Mouse (Mus musculus): Measurements from ENCODE around the gene Stac2. TPM values are rescaled to one million over a fixed set of nuclear protein-coding genes. Genes with fewer than 3 reads are reported as not detected.

Stac2 gene
- polyA plus RNA-seq, 1 experiment from 2014 or later = 4.3 TPM

DNA sequence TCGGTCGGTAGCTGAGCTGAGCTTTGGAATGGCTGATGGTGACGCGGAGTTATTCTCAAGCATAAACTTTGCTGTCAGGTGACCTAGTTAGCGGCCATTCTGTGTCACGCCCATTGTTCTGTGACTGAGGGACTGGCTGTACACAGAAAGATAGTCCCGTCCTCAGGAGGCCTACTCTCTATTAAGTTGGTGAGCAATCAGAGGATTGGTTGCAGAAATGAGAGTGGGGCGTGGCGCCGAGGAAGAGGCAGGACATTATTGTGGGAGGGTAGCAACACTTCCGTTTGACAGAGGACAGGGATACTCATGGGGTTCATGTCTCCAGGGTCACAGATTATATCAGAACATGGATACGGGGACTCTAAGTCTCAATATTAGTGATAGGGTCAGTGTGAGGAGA is 12.9 kb upstream of the Stac2 start:
- no peak overlapping the region for H3K9ac ChIP-seq
- H3K4me2 ChIP-seq = no peak overlapping the region
- H3K9me3 ChIP-seq (replicated peaks) = 0 out of 2 replicates have a peak, but pooled peaks cover 5% of the 10 kb centered on the region
- no peak for ATAC-seq (replicated peaks; ENCODE audit: low FRiP score)
- H3K4me1 ChIP-seq = no peaks in the 10 kb centered on the region
- WGBS = 92% methylated on average over 12 of the region's 12 CpGs
- no peaks in the 10 kb centered on the region for H3K36me3 ChIP-seq
- H3K4me3 ChIP-seq (replicated peaks) = no peak overlapping the region
- H3K27me3 ChIP-seq = no peaks in the 10 kb centered on the region
- H3K27ac ChIP-seq = no peak overlapping the region

DNA sequence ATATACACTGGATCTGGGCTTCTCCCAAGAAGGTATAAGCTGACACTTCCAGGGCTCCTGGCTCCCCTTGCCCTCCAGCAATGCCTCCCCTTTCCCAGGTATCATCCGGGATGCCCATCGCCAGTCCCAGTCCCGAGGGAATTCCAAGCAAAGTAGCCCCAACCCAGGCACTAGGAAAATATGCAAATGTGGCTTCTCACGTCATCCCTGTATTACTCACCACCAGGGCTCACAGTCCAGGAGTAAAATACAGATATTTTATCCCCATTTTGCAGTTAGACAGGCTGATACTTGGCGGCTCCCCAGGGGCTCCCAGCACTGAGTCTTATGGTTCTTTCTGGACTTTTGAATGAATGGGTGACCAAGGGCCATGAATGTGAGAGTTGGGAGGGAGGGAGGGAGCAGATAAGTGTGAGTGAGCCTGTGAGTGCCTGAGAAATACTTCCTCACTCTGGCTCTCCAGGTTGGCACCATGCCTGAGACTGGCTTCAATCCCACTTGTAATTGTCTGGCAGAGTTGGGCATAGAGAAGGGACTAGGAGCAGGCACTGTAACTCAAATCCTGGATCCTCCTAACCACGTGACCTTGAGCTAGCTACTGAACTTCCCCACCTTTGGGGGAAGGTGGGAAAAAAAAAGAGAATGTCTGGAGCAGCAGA is 8.8 kb upstream of the Stac2 start:
- Histone ChIP-seq H3K4me3 (replicated peaks) (no peak overlapping the region), H3K4me1 (peaks cover 9% of the 10 kb centered on the region), H3K27me3 (0 out of 2 replicates have a peak, but pooled peaks cover 2% of the 10 kb centered on the region), H3K9me3 (replicated peaks) (no peaks in the 10 kb centered on the region), H3K36me3 (no peaks in the 10 kb centered on the region), H3K4me2 (no peak overlapping the region), H3K27ac (no peak overlapping the region), H3K9ac (no peak overlapping the region)
- WGBS = 66% methylated on average over 6 of the region's 6 CpGs
- no peak for ATAC-seq (replicated peaks; ENCODE audit: low FRiP score)

DNA sequence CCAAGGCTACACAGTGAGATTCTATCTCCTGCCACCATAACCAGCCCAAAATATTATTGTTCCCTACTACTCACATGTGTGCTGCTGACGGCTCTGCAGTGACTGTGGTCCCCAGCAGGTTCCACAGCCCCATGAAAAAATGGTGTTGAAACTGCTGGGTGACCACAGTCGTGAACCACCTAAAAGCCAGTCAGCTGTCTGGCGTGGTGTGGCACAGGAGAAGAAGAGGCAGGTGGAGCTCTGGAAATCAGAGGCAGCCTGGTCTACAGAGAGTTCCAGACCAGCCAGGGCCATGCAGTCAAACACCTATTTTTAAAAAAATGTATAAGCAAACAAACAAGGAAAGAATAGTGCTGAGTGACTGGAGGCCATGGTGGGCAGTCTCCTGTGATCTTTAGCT is 8.2 kb upstream of the Stac2 start:
- H3K9me3 ChIP-seq (replicated peaks) = no peaks in the 10 kb centered on the region
- H3K36me3 ChIP-seq = no peaks in the 10 kb centered on the region
- WGBS = 72% methylated on average over 3 of the region's 3 CpGs
- 0 out of 2 replicates have a peak, but pooled peaks cover 5% of the 10 kb centered on the region for H3K27me3 ChIP-seq
- no peak overlapping the region for H3K27ac ChIP-seq
- no peak for ATAC-seq (replicated peaks; ENCODE audit: low FRiP score)
- peaks cover 11% of the 10 kb centered on the region for H3K4me1 ChIP-seq
- no peak overlapping the region for H3K9ac ChIP-seq
- H3K4me2 ChIP-seq = no peak overlapping the region
- H3K4me3 ChIP-seq (replicated peaks) = no peak overlapping the region

DNA sequence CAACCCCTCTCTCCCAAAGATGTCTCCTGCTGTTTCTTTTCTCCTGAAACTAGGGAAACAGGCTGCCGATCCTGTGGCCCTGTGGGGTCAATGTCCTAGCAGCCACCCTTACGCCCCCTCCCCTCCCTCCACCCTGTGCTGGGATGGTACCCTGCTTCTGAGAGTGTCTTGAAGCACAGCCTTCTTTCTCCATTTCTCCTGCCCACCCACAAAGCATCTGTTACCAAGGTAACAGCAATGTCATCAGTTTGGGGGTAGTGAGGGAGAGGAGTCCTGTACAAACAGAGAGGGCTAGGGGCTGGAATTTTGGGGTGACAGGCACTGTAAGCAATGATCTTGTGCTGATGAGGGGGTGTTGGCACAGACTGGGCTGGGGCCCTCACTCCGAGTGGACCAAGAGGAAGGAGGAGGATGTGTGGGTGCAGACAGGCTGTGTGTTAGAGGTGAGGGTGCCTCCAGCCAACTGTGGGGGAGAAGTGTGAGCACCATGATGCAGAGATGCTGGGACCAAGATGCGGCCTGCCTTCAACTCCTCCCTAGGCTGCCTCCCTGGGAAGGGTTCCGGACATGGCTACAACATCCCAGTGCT is 6.9 kb upstream of the Stac2 start:
- H3K4me2 ChIP-seq = no peak overlapping the region
- H3K4me3 ChIP-seq (replicated peaks) = no peak overlapping the region
- WGBS = 65% methylated on average over 5 of the region's 5 CpGs
- H3K9ac ChIP-seq = no peak overlapping the region
- no peak overlapping the region for H3K27ac ChIP-seq
- peaks cover 10% of the 10 kb centered on the region; the same call in 1 of the 2 replicates for H3K27me3 ChIP-seq
- no peaks in the 10 kb centered on the region for H3K9me3 ChIP-seq (replicated peaks)
- no peak for ATAC-seq (replicated peaks; ENCODE audit: low FRiP score)
- H3K4me1 ChIP-seq = peaks cover 11% of the 10 kb centered on the region
- H3K36me3 ChIP-seq = no peaks in the 10 kb centered on the region

DNA sequence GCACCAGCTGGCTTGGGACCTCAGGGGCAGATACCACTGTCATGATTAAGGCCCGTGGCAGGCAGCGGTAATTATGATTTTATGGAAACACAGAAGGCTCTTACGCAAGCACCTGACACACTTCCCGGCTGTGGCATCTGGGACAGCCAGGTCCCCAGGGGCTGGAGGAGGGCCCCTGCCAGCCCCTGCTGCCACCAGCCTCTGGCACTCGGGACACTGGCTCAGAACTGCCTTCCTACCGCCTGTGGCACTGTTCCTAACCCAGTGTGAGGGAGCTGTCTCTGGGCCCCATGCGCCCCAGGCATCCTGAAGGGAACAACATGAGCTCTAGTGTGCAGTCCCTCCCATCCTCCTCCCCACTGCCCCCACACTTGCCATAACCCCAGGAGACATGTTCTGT is 6.4 kb upstream of the Stac2 start:
- Histone ChIP-seq H3K4me2 (no peak overlapping the region), H3K9ac (no peak overlapping the region), H3K9me3 (replicated peaks) (no peaks in the 10 kb centered on the region), H3K36me3 (no peaks in the 10 kb centered on the region), H3K27ac (no peak overlapping the region), H3K27me3 (peaks cover 13% of the 10 kb centered on the region; the same call in 1 of the 2 replicates), H3K4me3 (replicated peaks) (no peak overlapping the region), H3K4me1 (peaks cover 11% of the 10 kb centered on the region)
- 63% methylated on average over 7 of the region's 7 CpGs for WGBS
- no peak for ATAC-seq (replicated peaks; ENCODE audit: low FRiP score)

DNA sequence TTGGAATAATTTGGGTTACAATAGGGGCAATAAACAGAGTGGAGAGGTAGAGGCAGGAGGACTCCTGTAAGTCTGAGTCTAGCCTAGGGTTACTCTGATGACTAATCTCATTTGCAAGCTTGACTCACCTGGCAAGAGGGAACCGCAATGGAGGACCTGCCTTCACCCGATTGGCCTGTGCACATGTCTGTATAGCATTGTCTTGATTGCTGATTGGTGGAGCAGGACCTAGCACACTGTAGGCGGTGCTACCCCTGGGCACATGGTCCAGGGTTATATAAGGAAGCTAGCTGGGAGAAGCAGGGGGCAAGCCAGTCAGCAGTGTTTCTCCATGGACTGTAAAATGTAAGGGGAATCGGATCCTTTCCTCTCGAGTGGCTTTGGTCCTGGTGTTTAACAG is 4.7 kb upstream of the Stac2 start:
- no peaks in the 10 kb centered on the region for H3K9me3 ChIP-seq (replicated peaks)
- no peaks in the 10 kb centered on the region for H3K36me3 ChIP-seq
- H3K4me2 ChIP-seq = no peak overlapping the region
- 79% methylated on average over 5 of the region's 5 CpGs for WGBS
- H3K9ac ChIP-seq = no peak overlapping the region
- H3K4me3 ChIP-seq (replicated peaks) = no peak overlapping the region
- ATAC-seq (replicated peaks; ENCODE audit: low FRiP score) = no peak
- peaks cover 22% of the 10 kb centered on the region for H3K4me1 ChIP-seq
- no peak overlapping the region for H3K27ac ChIP-seq
- peaks cover 22% of the 10 kb centered on the region for H3K27me3 ChIP-seq

DNA sequence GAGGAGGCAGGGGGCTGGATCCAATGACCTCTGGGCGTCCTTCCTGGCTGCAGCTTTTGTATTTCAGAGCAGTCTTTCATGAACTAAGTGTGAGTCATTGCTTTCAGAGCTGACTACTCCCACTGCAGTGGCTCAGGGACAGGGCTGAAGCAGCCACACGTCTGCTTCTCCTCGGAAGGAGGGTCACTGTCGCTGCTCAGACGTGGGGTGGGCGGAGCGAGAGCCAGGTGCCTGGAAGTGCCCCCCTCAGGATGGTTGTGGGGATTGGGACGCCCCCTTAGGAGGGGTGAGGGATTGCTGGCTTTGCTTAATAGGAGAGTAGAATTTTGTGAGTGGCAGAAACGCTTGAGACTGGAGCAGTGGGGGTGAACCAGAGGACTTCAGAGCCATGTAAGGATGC is 4.2 kb upstream of the Stac2 start:
- WGBS = 15% methylated on average over 9 of the region's 9 CpGs
- no peak overlapping the region for H3K9ac ChIP-seq
- no peaks in the 10 kb centered on the region for H3K36me3 ChIP-seq
- peaks cover 27% of the 10 kb centered on the region for H3K27me3 ChIP-seq
- 0 out of 2 replicates have a peak overlapping the region, but pooled peaks have one; percentile 22 for H3K27ac ChIP-seq
- H3K9me3 ChIP-seq (replicated peaks) = no peaks in the 10 kb centered on the region
- peak overlapping the region; percentile 29 for H3K4me2 ChIP-seq
- H3K4me1 ChIP-seq = peaks cover 27% of the 10 kb centered on the region
- ATAC-seq (replicated peaks; ENCODE audit: low FRiP score) = no peak
- no peak overlapping the region for H3K4me3 ChIP-seq (replicated peaks)

DNA sequence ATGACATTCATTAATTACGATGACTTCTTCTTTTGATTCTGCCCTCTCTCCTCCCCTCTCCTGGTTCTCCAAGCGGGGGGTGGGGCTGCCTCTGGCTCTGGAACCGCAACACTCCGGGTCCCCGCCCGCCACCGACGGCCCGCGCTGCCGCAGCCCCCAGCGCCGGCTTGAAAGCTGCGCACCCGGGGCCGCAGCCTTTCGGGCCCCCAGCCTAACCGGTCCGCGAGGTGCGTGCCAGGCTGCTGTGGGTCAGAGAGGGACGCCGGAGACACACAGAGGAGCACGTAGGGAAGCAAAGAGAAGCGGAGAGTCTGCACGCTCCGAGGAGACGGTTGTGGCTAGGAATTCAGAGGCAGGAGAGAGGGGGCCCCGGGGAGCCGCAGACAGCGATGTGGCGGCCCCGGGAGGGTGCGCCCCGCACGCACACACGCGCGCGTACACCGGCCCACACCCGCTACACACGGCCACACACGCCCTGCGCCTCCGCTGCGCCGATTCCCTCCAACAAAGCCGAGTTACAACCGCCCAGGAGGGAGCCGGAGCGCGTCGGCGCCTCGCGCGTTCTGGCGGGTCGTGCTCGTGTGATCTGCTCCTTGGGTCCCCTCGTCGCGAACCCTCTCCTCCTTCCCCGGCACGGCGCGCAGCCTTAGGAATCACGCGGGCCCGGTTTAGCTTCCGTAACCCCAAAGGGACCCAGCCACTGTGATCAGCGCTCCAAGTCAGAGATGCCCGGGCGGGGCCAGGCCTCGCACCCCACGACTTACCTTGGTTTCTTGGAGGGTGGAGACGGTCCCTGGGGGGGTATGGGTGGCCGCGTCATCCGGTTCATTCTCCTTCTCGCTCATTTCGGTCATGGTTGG is 903 bp downstream of the Stac2 start:
- Histone ChIP-seq H3K9me3 (replicated peaks) (no peaks in the 10 kb centered on the region), H3K4me2 (peak overlapping the region; percentile 82), H3K4me1 (peaks cover 53% of the 10 kb centered on the region), H3K36me3 (no peaks in the 10 kb centered on the region), H3K4me3 (replicated peaks) (peak overlapping the region; percentile 52), H3K27me3 (peaks cover 51% of the 10 kb centered on the region), H3K9ac (peak overlapping the region; percentile 45), H3K27ac (0 out of 2 replicates have a peak overlapping the region, but pooled peaks have one; percentile 29)
- 0 out of 2 replicates have a peak, but pooled peaks have one; percentile 23 for ATAC-seq (replicated peaks; ENCODE audit: low FRiP score)
- under 1% methylated on average over 81 of the region's 83 CpGs for WGBS

DNA sequence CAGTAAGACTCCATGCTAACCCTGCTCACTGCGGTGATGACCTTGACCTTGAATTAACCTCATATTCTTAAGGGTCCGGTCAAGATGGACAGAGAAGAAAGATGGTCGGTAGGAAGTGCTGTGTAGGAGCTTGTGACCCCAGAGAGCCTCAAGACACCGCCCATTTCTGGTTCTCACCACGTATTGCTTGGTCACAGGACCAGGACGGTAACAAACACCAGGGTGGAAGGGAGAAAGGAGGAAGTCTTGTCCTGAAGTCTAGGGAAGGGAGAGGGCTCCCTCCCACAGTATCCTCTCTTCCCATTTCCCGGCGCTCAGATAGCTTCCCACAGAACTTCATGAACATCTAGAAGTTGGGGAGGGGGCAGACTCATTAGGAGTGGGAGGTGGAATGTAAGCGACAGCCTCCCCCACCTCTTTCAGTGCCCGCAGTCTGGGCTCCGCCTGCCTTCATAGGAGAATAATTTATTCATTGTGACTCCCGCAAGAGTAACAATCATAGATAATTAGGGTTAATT is 1.6 kb downstream of the Stac2 start:
- no peak overlapping the region for H3K27ac ChIP-seq
- WGBS = 2% methylated on average over 12 of the region's 12 CpGs
- no peak for ATAC-seq (replicated peaks; ENCODE audit: low FRiP score)
- no peak overlapping the region for H3K9ac ChIP-seq
- peak overlapping the region; percentile 52 for H3K4me3 ChIP-seq (replicated peaks)
- H3K9me3 ChIP-seq (replicated peaks) = no peaks in the 10 kb centered on the region
- peaks cover 48% of the 10 kb centered on the region for H3K4me1 ChIP-seq
- H3K27me3 ChIP-seq = peaks cover 46% of the 10 kb centered on the region
- H3K4me2 ChIP-seq = peak overlapping the region; percentile 82
- no peaks in the 10 kb centered on the region for H3K36me3 ChIP-seq

DNA sequence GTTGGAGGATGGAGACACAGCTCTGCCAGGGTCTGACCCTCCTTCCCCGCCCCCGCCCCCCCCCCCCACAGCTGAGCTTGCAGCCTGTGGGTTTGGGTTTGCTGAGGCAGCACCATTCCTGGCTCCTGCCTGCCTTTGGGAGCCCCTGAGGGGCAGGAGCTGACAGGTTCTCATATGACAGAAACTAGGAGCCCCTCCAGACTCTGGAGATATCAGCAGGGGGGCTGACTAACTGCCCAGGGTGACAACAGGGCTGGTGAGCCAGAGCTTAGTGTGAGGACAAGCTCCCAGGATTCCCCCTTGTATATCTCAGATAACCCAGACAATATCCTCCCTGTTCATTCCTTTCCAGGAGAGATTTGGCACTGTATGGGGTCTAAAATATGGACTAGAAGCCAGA is 2.3 kb downstream of the Stac2 start:
- peak overlapping the region; percentile 82; the same call in 1 of the 2 replicates for H3K4me2 ChIP-seq
- no peak overlapping the region for H3K27ac ChIP-seq
- no peaks in the 10 kb centered on the region for H3K9me3 ChIP-seq (replicated peaks)
- no peaks in the 10 kb centered on the region for H3K36me3 ChIP-seq
- ATAC-seq (replicated peaks; ENCODE audit: low FRiP score) = no peak
- no peak overlapping the region for H3K4me3 ChIP-seq (replicated peaks)
- H3K9ac ChIP-seq = no peak overlapping the region
- WGBS = 26% methylated on average over 2 of the region's 2 CpGs
- H3K4me1 ChIP-seq = peaks cover 48% of the 10 kb centered on the region
- peaks cover 46% of the 10 kb centered on the region for H3K27me3 ChIP-seq

DNA sequence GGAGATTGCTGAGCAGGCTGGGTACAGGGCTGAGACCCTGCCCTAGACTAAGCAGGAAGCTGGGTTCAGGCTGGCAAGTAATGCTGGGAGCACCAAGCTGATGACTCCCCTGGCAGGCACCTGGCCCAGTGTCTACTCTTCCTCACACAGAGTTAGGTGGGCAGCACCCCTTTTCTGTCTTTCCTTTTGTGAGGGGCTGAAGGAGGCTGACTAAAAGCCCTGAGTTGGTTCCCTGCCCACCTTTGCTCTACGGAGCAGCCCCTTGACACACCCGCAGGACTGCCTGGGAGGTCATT is 2.8 kb downstream of the Stac2 start:
- H3K27me3 ChIP-seq = peaks cover 43% of the 10 kb centered on the region
- 16% methylated on average over 2 of the region's 2 CpGs for WGBS
- no peak overlapping the region for H3K9ac ChIP-seq
- no peak for ATAC-seq (replicated peaks; ENCODE audit: low FRiP score)
- H3K27ac ChIP-seq = no peak overlapping the region
- no peaks in the 10 kb centered on the region for H3K36me3 ChIP-seq
- no peak overlapping the region for H3K4me2 ChIP-seq
- H3K9me3 ChIP-seq (replicated peaks) = no peaks in the 10 kb centered on the region
- peaks cover 48% of the 10 kb centered on the region for H3K4me1 ChIP-seq
- no peak overlapping the region for H3K4me3 ChIP-seq (replicated peaks)
